Mouse (Mus musculus): ENCODE results near the gene Cdipt. TPM values are rescaled to one million over a fixed set of nuclear protein-coding genes. Genes with fewer than 3 reads are reported as not detected.

Cdipt gene
- polyA plus RNA-seq, 2 experiments, result 32.6 to 36.4 TPM

DNA sequence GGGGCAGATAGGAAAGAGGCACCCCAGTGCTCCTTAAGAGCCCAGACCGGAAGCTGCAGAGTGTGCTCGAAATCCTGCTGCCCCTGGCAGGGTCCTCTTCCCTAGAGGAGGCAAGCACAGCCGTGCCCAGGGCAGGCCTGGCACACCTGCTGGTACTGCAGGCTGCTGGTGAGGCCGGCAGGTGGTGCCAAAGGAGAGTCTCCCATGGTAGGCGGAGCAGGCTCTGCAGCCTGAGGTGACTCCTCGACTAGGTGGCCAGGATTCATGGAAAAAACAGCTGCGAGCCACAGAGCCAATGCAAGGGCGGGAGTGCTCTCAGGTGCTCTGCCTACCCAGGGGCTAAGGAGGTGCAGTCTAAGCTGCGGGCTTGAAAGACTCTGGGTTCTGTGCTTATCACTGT, 10.6 kb downstream of the Cdipt start:
- Histone ChIP-seq H3K9ac (replicated peaks) (no peak overlapping the region), H3K4me2 (ENCODE audit: low read depth) (no peak overlapping the region), H3K9me3 (ENCODE audit: control insufficient read depth, low read length) (no peaks in the 10 kb centered on the region), H3K36me3 (replicated peaks; ENCODE audit: control insufficient read depth, insufficient read depth, low read depth) (no peaks in the 10 kb centered on the region), H3K4me3 (ENCODE audit: insufficient read depth in 1 of 2, low read depth in 2 of 2, low read length in 2 of 2) (no peak overlapping the region), H3K4me1 (replicated peaks; ENCODE audit: control insufficient read depth in 2 of 2, insufficient read depth in 2 of 2, low read length in 1 of 2) (no peaks in the 10 kb centered on the region), H3K27ac (no peak overlapping the region), H3K27me3 (ENCODE audit: control insufficient read depth, insufficient read depth, low read length) (no peaks in the 10 kb centered on the region)
- TF ChIP-seq CTCF (IDR thresholded peaks at IDR 0.05; ENCODE audit: low read depth), result peak; percentile 64
- no peak for TF ChIP-seq EP300 (IDR thresholded peaks at IDR 0.05; ENCODE audit: low read depth)
- WGBS (ENCODE audit: insufficient replicate concordance), result 41% methylated on average over 9 of the region's 9 CpGs
- ATAC-seq (ENCODE audit: insufficient read depth) (no peak), DNase-seq (ENCODE audit: low read depth in 3 of 3, low spot score in 3 of 3) (no peak)

DNA sequence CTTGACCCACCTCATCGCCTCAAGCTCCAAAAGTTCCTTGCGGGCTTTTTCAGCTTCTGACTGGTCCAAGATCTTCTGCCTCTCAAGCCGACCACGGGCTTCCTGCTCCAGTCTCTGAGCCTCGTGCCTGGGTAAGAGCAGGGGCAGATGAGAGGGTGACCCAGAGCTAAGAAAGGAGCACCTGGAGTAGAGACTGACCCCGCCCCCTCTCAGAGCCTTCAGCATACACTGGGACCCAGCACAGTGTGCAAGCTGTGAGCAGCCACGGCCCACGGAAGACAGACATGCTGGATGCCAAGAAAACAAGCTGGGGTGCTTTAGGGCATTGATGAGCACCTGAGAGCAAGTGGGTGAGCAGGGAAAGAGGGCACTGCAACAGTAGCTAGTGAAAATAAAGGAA, 13.1 kb downstream of the Cdipt start:
- no peak overlapping the region for H3K9ac ChIP-seq (replicated peaks)
- DNase-seq (ENCODE audit: low read depth in 3 of 3, low spot score in 3 of 3) (no peak), ATAC-seq (ENCODE audit: insufficient read depth) (no peak)
- no peaks in the 10 kb centered on the region for H3K4me1 ChIP-seq (replicated peaks; ENCODE audit: control insufficient read depth in 2 of 2, insufficient read depth in 2 of 2, low read length in 1 of 2)
- no peaks in the 10 kb centered on the region for H3K36me3 ChIP-seq (replicated peaks; ENCODE audit: control insufficient read depth, insufficient read depth, low read depth)
- WGBS (ENCODE audit: insufficient replicate concordance), result 52% methylated on average over 8 of the region's 8 CpGs
- H3K9me3 ChIP-seq (ENCODE audit: control insufficient read depth, low read length), result no peaks in the 10 kb centered on the region
- H3K4me3 ChIP-seq (ENCODE audit: insufficient read depth in 1 of 2, low read depth in 2 of 2, low read length in 2 of 2), result no peak overlapping the region
- H3K4me2 ChIP-seq (ENCODE audit: low read depth), result no peak overlapping the region
- no peak for TF ChIP-seq EP300 (IDR thresholded peaks at IDR 0.05; ENCODE audit: low read depth)
- no peak for TF ChIP-seq CTCF (IDR thresholded peaks at IDR 0.05; ENCODE audit: low read depth)
- H3K27me3 ChIP-seq (ENCODE audit: control insufficient read depth, insufficient read depth, low read length), result no peaks in the 10 kb centered on the region
- H3K27ac ChIP-seq, result no peak overlapping the region

DNA sequence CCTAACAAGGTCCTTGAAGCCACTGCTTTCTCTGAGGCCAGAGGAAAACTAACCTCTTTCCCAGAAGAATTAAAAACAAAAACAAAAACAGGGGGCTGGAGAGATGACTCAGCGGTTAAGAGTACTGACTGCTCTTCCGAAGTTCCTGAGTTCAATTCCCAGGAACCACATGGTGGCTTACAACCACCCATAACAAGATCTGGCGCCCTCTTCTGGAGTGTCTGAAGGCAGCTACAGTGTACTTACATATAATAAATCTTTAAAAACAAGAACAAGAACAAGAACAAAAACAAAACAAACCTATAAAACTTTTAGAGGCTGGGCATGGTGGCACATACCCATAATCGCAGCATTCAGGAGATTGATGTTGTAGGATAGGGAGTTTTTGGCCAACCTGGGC, 20.7 kb downstream of the Cdipt start:
- TF ChIP-seq EP300 (IDR thresholded peaks at IDR 0.05; ENCODE audit: low read depth) (no peak), CTCF (IDR thresholded peaks at IDR 0.05; ENCODE audit: low read depth) (peak; percentile 42; the same call in 1 of the 2 replicates)
- Histone ChIP-seq H3K27me3 (ENCODE audit: control insufficient read depth, insufficient read depth, low read length) (no peaks in the 10 kb centered on the region), H3K4me2 (ENCODE audit: low read depth) (no peak overlapping the region), H3K36me3 (replicated peaks; ENCODE audit: control insufficient read depth, insufficient read depth, low read depth) (no peaks in the 10 kb centered on the region), H3K4me3 (ENCODE audit: insufficient read depth in 1 of 2, low read depth in 2 of 2, low read length in 2 of 2) (no peak overlapping the region), H3K9ac (replicated peaks) (no peak overlapping the region), H3K27ac (no peak overlapping the region), H3K4me1 (replicated peaks; ENCODE audit: control insufficient read depth in 2 of 2, insufficient read depth in 2 of 2, low read length in 1 of 2) (no peaks in the 10 kb centered on the region), H3K9me3 (ENCODE audit: control insufficient read depth, low read length) (no peaks in the 10 kb centered on the region)
- WGBS (ENCODE audit: insufficient replicate concordance), result 65% methylated on average over 4 of the region's 4 CpGs
- no peak for DNase-seq (ENCODE audit: low read depth in 3 of 3, low spot score in 3 of 3)
- no peak for ATAC-seq (ENCODE audit: insufficient read depth)

DNA sequence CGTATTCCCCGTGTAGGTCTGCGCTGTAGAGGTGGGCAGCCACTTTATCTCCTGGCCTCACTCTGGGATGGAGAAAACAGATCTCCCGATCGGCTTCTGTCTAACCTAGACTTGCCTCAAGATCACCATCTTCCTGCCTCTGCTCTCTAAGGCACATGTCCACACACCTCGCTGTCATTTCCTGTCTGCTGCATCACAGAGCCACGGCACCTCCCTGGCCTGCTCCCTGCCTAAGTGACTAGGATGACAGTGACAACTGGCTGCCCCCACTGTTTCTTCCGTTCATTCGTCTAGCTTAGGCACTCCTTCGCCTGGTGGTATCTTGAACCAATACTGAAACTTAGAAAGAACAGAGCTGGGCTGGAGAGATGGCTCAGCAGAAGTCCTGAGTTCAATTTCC, 23.9 kb downstream of the Cdipt start:
- H3K9me3 ChIP-seq (ENCODE audit: control insufficient read depth, low read length), result no peaks in the 10 kb centered on the region
- H3K9ac ChIP-seq (replicated peaks), result no peak overlapping the region
- no peaks in the 10 kb centered on the region for H3K36me3 ChIP-seq (replicated peaks; ENCODE audit: control insufficient read depth, insufficient read depth, low read depth)
- no peak overlapping the region for H3K27ac ChIP-seq
- TF ChIP-seq CTCF (IDR thresholded peaks at IDR 0.05; ENCODE audit: low read depth) (no peak), EP300 (IDR thresholded peaks at IDR 0.05; ENCODE audit: low read depth) (no peak)
- WGBS (ENCODE audit: insufficient replicate concordance), result 47% methylated on average over 10 of the region's 10 CpGs
- ATAC-seq (ENCODE audit: insufficient read depth) (no peak), DNase-seq (ENCODE audit: low read depth in 3 of 3, low spot score in 3 of 3) (no peak)
- H3K27me3 ChIP-seq (ENCODE audit: control insufficient read depth, insufficient read depth, low read length), result no peaks in the 10 kb centered on the region
- no peaks in the 10 kb centered on the region for H3K4me1 ChIP-seq (replicated peaks; ENCODE audit: control insufficient read depth in 2 of 2, insufficient read depth in 2 of 2, low read length in 1 of 2)
- no peak overlapping the region for H3K4me2 ChIP-seq (ENCODE audit: low read depth)
- H3K4me3 ChIP-seq (ENCODE audit: insufficient read depth in 1 of 2, low read depth in 2 of 2, low read length in 2 of 2), result no peak overlapping the region

DNA sequence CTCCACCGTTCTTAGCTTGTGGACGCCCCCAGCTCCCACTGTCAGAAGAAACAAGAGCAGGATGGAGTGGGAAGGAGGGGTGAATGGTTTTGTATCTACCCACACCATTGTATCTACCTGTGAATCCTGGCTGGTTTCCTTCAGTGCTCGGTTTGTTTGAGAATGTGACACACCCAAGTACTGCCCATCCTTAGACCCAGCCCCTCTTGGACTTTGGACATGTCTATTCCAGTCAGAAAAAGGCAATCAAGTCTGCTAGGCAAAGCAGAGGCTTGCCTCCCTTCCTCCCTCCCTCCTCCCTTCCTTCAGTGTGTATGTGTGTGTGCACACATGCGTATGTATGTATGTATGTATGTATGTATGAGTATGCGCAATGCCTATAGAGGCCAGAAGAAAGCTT, 27.9 kb downstream of the Cdipt start:
- DNase-seq (ENCODE audit: low read depth in 3 of 3, low spot score in 3 of 3) (no peak), ATAC-seq (ENCODE audit: insufficient read depth) (no peak)
- Histone ChIP-seq H3K9me3 (ENCODE audit: control insufficient read depth, low read length) (no peaks in the 10 kb centered on the region), H3K9ac (replicated peaks) (no peak overlapping the region), H3K4me3 (ENCODE audit: insufficient read depth in 1 of 2, low read depth in 2 of 2, low read length in 2 of 2) (no peak overlapping the region), H3K4me1 (replicated peaks; ENCODE audit: control insufficient read depth in 2 of 2, insufficient read depth in 2 of 2, low read length in 1 of 2) (peaks cover 8 to 11% of the 10 kb centered on the region in 2 experiments), H3K27ac (no peak overlapping the region), H3K36me3 (replicated peaks; ENCODE audit: control insufficient read depth, insufficient read depth, low read depth) (no peaks in the 10 kb centered on the region), H3K4me2 (ENCODE audit: low read depth) (no peak overlapping the region), H3K27me3 (ENCODE audit: control insufficient read depth, insufficient read depth, low read length) (no peaks in the 10 kb centered on the region)
- TF ChIP-seq EP300 (IDR thresholded peaks at IDR 0.05; ENCODE audit: low read depth) (no peak), CTCF (IDR thresholded peaks at IDR 0.05; ENCODE audit: low read depth) (no peak)
- WGBS (ENCODE audit: insufficient replicate concordance), result 76% methylated on average over 5 of the region's 5 CpGs
